Mouse (Mus musculus): ENCODE results near the gene Zranb3. TPM values are rescaled to one million over a fixed set of nuclear protein-coding genes. Genes with fewer than 3 reads are reported as not detected.

Zranb3 gene
- polyA plus RNA-seq, 1 experiment from 2014 or later: 11.3 TPM

- ATAC-seq (ENCODE audit: low FRiP score): no peak
- Histone ChIP-seq H3K36me3 (ENCODE audit: control insufficient read depth, insufficient read depth, low read length) (no peaks in the 10 kb centered on the region), H3K9ac (ENCODE audit: low read depth, low read length) (no peak overlapping the region), H3K4me1 (replicated peaks; ENCODE audit: control insufficient read depth, insufficient read depth, low read length) (no peaks in the 10 kb centered on the region), H3K9me3 (ENCODE audit: control insufficient read depth, low read length) (no peaks in the 10 kb centered on the region), H3K27ac (ENCODE audit: low read depth, low read length) (no peak overlapping the region), H3K4me3 (ENCODE audit: low read depth, low read length) (no peak overlapping the region), H3K27me3 (ENCODE audit: control insufficient read depth, insufficient read depth, low read length) (no peaks in the 10 kb centered on the region), H3K4me2 (replicated peaks; ENCODE audit: low read depth, low read length) (no peak overlapping the region)
- DNase-seq (ENCODE audit: low spot score): no peak
- 81% methylated on average over 2 of the region's 2 CpGs for WGBS
Measured at GRCm38 (mm10) chr1:128068945-128069397, 33.9 kb downstream of the Zranb3 start.

DNA sequence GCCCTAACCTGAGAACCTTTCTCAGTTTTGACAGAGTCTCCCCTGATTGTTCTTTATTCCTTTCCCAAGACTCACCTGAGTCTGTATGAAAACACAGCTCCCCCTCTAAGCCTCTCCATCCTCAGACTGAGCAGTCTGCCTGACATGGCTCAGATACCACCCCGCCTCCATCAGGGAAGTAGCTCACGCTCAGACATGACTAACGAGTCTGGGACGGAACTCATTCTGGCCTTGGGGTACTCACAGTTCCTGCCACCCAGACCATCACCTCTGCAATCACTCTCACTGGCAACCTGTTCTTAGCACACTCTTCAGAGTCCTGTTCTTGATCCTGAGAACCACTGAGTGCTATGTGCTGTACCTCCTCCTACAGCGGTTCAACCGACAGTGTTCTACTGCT, 38.1 kb downstream of the Zranb3 start:
- ATAC-seq (ENCODE audit: low FRiP score): no peak
- 94% methylated on average over 6 of the region's 6 CpGs for WGBS
- no peak overlapping the region for H3K9ac ChIP-seq (ENCODE audit: low read depth, low read length)

DNA sequence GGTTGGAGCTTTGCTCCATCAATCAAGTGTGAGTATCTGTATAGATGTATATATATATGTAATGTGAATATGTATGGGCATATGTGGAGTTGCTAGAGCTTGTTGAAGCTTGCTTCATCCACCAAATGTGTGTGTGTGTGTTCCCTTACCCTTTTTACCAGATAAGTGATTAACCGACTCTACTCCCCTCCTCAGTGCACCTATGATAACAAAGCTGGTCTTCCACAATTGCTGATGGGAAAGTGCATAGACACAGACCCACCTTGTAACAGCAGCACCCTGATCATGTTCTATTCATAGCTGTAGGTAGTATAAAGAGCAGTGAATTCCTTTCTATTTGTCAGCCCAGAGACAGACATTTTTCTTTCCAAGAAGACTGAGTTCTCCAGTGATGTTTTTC, 40.7 kb downstream of the Zranb3 start:
- Histone ChIP-seq H3K9me3 (ENCODE audit: control insufficient read depth, low read length) (no peaks in the 10 kb centered on the region), H3K27ac (ENCODE audit: low read depth, low read length) (no peak overlapping the region), H3K27me3 (ENCODE audit: control insufficient read depth, insufficient read depth, low read length) (no peaks in the 10 kb centered on the region), H3K4me2 (replicated peaks; ENCODE audit: low read depth, low read length) (no peak overlapping the region), H3K4me3 (ENCODE audit: low read depth, low read length) (no peak overlapping the region), H3K9ac (ENCODE audit: low read depth, low read length) (no peak overlapping the region), H3K4me1 (replicated peaks; ENCODE audit: control insufficient read depth, insufficient read depth, low read length) (no peaks in the 10 kb centered on the region), H3K36me3 (ENCODE audit: control insufficient read depth, insufficient read depth, low read length) (no peaks in the 10 kb centered on the region)
- 91% methylated on average over 1 of the region's 1 CpGs for WGBS
- no peak for DNase-seq (ENCODE audit: low spot score)
- ATAC-seq (ENCODE audit: low FRiP score): no peak

More for the DNA sequence above, 38.1 kb downstream of the Zranb3 start:
- no peak overlapping the region for H3K27ac ChIP-seq (ENCODE audit: low read depth, low read length)
- no peak for DNase-seq (ENCODE audit: low spot score)
- H3K4me1 ChIP-seq (replicated peaks; ENCODE audit: control insufficient read depth, insufficient read depth, low read length): no peaks in the 10 kb centered on the region
- H3K9me3 ChIP-seq (ENCODE audit: control insufficient read depth, low read length): no peaks in the 10 kb centered on the region
- H3K27me3 ChIP-seq (ENCODE audit: control insufficient read depth, insufficient read depth, low read length): no peaks in the 10 kb centered on the region
- no peak overlapping the region for H3K4me3 ChIP-seq (ENCODE audit: low read depth, low read length)
- no peaks in the 10 kb centered on the region for H3K36me3 ChIP-seq (ENCODE audit: control insufficient read depth, insufficient read depth, low read length)
- no peak overlapping the region for H3K4me2 ChIP-seq (replicated peaks; ENCODE audit: low read depth, low read length)

DNA sequence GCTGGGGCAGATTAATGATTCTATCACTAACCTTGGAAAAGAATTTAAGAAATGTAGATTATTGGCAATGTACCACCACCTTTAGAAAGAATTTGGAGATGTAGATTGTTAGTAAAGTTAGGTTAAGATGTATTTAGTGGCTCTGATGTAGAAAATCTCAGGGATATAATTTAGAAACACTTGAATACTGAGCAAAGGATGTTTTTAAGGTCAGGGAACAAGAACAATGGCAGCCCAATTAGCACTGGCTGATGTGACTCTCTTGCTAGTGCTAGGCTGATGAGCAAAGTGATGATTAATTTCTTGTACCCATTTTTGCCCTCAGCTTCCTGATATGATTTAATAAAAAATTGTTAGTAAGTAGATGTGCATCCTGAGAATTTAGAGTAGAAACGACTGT, 41.4 kb downstream of the Zranb3 start:
- no peak for ATAC-seq (ENCODE audit: low FRiP score)

GRCm38 (mm10) chr1:128060655-128061344, 42.0 kb downstream of the Zranb3 start:
- H3K27me3 ChIP-seq (ENCODE audit: control insufficient read depth, insufficient read depth, low read length): no peaks in the 10 kb centered on the region
- no peak for ATAC-seq (ENCODE audit: low FRiP score)
- 73% methylated on average over 8 of the region's 8 CpGs for WGBS

More for the DNA sequence above, 41.4 kb downstream of the Zranb3 start:
- Histone ChIP-seq H3K27me3 (ENCODE audit: control insufficient read depth, insufficient read depth, low read length) (no peaks in the 10 kb centered on the region), H3K36me3 (ENCODE audit: control insufficient read depth, insufficient read depth, low read length) (no peaks in the 10 kb centered on the region), H3K9ac (ENCODE audit: low read depth, low read length) (no peak overlapping the region), H3K9me3 (ENCODE audit: control insufficient read depth, low read length) (no peaks in the 10 kb centered on the region), H3K4me2 (replicated peaks; ENCODE audit: low read depth, low read length) (no peak overlapping the region), H3K4me1 (replicated peaks; ENCODE audit: control insufficient read depth, insufficient read depth, low read length) (no peaks in the 10 kb centered on the region), H3K27ac (ENCODE audit: low read depth, low read length) (no peak overlapping the region), H3K4me3 (ENCODE audit: low read depth, low read length) (no peak overlapping the region)
- no peak for DNase-seq (ENCODE audit: low spot score)
- WGBS: 86% methylated on average over 1 of the region's 1 CpGs

GRCm38 (mm10) chr1:128058625-128059024, 44.2 kb downstream of the Zranb3 start:
- Histone ChIP-seq H3K27ac (ENCODE audit: low read depth, low read length) (no peak overlapping the region), H3K9ac (ENCODE audit: low read depth, low read length) (no peak overlapping the region), H3K4me3 (ENCODE audit: low read depth, low read length) (no peak overlapping the region), H3K9me3 (ENCODE audit: control insufficient read depth, low read length) (no peaks in the 10 kb centered on the region), H3K36me3 (ENCODE audit: control insufficient read depth, insufficient read depth, low read length) (no peaks in the 10 kb centered on the region), H3K4me2 (replicated peaks; ENCODE audit: low read depth, low read length) (no peak overlapping the region), H3K4me1 (replicated peaks; ENCODE audit: control insufficient read depth, insufficient read depth, low read length) (no peaks in the 10 kb centered on the region), H3K27me3 (ENCODE audit: control insufficient read depth, insufficient read depth, low read length) (no peaks in the 10 kb centered on the region)
- DNase-seq (ENCODE audit: low spot score): no peak
- 92% methylated on average over 5 of the region's 5 CpGs for WGBS
- ATAC-seq (ENCODE audit: low FRiP score): no peak

More at GRCm38 (mm10) chr1:128060655-128061344, 42.0 kb downstream of the Zranb3 start:
- Histone ChIP-seq H3K36me3 (ENCODE audit: control insufficient read depth, insufficient read depth, low read length) (no peaks in the 10 kb centered on the region), H3K27ac (ENCODE audit: low read depth, low read length) (no peak overlapping the region), H3K9ac (ENCODE audit: low read depth, low read length) (no peak overlapping the region), H3K9me3 (ENCODE audit: control insufficient read depth, low read length) (no peaks in the 10 kb centered on the region), H3K4me1 (replicated peaks; ENCODE audit: control insufficient read depth, insufficient read depth, low read length) (no peaks in the 10 kb centered on the region), H3K4me2 (replicated peaks; ENCODE audit: low read depth, low read length) (no peak overlapping the region), H3K4me3 (ENCODE audit: low read depth, low read length) (no peak overlapping the region)
- no peak for DNase-seq (ENCODE audit: low spot score)

DNA sequence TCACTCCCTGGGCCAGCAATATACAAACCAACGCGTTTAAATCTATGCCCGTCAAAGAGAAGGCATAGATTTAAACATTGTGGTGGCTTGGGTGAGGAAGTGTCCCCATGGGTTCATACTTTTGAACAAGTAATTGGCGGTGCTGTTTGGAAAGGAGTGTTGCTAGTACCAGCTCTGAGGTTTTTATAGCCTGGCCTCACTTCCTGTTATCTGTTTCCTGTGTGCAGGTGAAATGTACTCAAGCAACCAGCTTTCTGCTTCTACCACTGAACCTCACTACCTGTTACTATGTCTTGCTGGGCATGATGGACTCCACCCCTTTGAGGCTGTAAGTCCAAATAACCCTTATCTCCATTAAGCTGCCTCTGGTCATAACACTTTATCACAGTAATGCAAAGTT, 45.6 kb downstream of the Zranb3 start:
- 99% methylated on average over 4 of the region's 4 CpGs for WGBS
- no peak for ATAC-seq (ENCODE audit: low FRiP score)

DNA sequence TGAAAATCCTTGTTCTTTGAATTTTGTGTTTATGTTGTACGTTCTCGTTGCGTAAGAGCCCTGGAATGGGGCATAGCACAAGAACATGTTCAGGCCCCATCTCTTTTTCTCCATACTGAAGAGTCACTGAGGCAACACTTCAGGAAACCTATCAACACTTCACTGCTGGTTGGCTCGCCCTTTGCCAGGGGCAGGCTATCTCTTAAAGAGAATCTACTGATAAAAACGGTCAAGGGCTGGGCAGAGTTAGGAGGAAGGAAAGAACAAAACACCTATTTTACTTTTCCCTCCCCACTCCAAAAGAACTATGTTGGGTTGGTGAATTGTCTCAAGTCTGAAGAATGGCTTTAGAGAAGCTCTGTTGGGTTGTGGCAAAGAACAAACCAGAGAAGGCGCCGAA, 55.9 kb downstream of the Zranb3 start:
- Histone ChIP-seq H3K4me1 (replicated peaks; ENCODE audit: control insufficient read depth, insufficient read depth, low read length) (no peaks in the 10 kb centered on the region), H3K36me3 (ENCODE audit: control insufficient read depth, insufficient read depth, low read length) (no peaks in the 10 kb centered on the region), H3K4me2 (replicated peaks; ENCODE audit: low read depth, low read length) (no peak overlapping the region), H3K27me3 (ENCODE audit: control insufficient read depth, insufficient read depth, low read length) (no peaks in the 10 kb centered on the region), H3K9me3 (ENCODE audit: control insufficient read depth, low read length) (no peaks in the 10 kb centered on the region), H3K27ac (ENCODE audit: low read depth, low read length) (no peak overlapping the region), H3K4me3 (ENCODE audit: low read depth, low read length) (no peak overlapping the region), H3K9ac (ENCODE audit: low read depth, low read length) (no peak overlapping the region)
- DNase-seq (ENCODE audit: low spot score) (no peak), ATAC-seq (ENCODE audit: low FRiP score) (no peak)
- 97% methylated on average over 7 of the region's 7 CpGs for WGBS

More for the DNA sequence above, 45.6 kb downstream of the Zranb3 start:
- H3K27me3 ChIP-seq (ENCODE audit: control insufficient read depth, insufficient read depth, low read length): no peaks in the 10 kb centered on the region
- H3K4me1 ChIP-seq (replicated peaks; ENCODE audit: control insufficient read depth, insufficient read depth, low read length): no peaks in the 10 kb centered on the region
- no peaks in the 10 kb centered on the region for H3K36me3 ChIP-seq (ENCODE audit: control insufficient read depth, insufficient read depth, low read length)
- H3K9me3 ChIP-seq (ENCODE audit: control insufficient read depth, low read length): no peaks in the 10 kb centered on the region
- no peak overlapping the region for H3K27ac ChIP-seq (ENCODE audit: low read depth, low read length)
- no peak overlapping the region for H3K9ac ChIP-seq (ENCODE audit: low read depth, low read length)
- H3K4me3 ChIP-seq (ENCODE audit: low read depth, low read length): no peak overlapping the region
- no peak overlapping the region for H3K4me2 ChIP-seq (replicated peaks; ENCODE audit: low read depth, low read length)
- no peak for DNase-seq (ENCODE audit: low spot score)

- Histone ChIP-seq H3K4me1 (replicated peaks; ENCODE audit: control insufficient read depth, insufficient read depth, low read length) (no peaks in the 10 kb centered on the region), H3K36me3 (ENCODE audit: control insufficient read depth, insufficient read depth, low read length) (no peaks in the 10 kb centered on the region), H3K4me2 (replicated peaks; ENCODE audit: low read depth, low read length) (no peak overlapping the region), H3K27me3 (ENCODE audit: control insufficient read depth, insufficient read depth, low read length) (no peaks in the 10 kb centered on the region), H3K9me3 (ENCODE audit: control insufficient read depth, low read length) (no peaks in the 10 kb centered on the region), H3K9ac (ENCODE audit: low read depth, low read length) (no peak overlapping the region), H3K27ac (ENCODE audit: low read depth, low read length) (no peak overlapping the region), H3K4me3 (ENCODE audit: low read depth, low read length) (no peak overlapping the region)
- 87% methylated on average over 2 of the region's 2 CpGs for WGBS
- no peak for DNase-seq (ENCODE audit: low spot score)
- no peak for ATAC-seq (ENCODE audit: low FRiP score)
Measured at GRCm38 (mm10) chr1:128046455-128046854, 56.4 kb downstream of the Zranb3 start.

All from hindbrain, embryonic 11.5 days (tissue).